Mouse (Mus musculus): ENCODE data around the gene Chchd10. TPM values are rescaled to one million over a fixed set of nuclear protein-coding genes. Genes with fewer than 3 reads are reported as not detected.

The Chchd10 gene
- total and polyA plus RNA-seq, 3 experiments, result 1,273 to 4,822 (median 1,367) TPM

DNA sequence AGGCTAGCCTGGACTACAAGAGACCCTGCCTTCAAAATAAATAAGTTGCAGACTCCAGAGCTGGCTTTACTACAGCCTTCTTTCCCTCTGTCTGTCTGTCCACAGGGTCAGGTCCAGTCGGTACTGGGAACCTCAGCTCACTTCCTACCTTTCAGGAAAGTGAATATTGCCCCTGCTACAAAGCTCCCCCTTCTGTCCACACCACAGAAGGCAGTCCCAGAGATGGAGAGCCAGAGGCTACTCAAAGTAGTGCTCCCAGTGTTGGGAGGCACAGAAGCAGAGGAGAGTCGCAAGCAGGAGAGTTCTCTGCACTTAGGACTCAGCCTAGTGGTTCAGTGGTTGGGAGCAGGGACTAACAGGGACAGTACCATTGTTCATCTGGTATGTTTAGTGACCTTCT lies 8.6 kb upstream of the Chchd10 start:
- no peak for DNase-seq

DNA sequence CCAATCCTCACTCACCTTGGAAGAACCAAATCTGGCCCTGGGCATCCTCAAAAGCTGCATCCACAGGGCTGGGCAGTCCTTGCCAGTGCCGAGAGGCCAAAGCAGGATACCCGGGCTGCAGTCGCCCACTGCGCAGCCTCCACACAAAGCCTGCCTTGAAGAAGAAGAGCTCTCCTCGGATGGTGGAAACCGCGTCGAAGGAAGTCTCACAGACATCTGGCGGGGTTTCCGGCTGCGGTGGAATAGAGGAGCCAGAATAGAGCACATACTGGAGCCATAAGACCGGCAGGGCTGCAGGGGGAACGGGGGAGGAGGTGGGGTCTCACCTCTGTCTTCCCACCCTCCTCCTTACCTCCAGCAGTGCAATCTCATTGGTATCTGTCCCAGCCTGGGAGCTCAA lies 6.5 kb upstream of the Chchd10 start:
- no peak for DNase-seq

DNA sequence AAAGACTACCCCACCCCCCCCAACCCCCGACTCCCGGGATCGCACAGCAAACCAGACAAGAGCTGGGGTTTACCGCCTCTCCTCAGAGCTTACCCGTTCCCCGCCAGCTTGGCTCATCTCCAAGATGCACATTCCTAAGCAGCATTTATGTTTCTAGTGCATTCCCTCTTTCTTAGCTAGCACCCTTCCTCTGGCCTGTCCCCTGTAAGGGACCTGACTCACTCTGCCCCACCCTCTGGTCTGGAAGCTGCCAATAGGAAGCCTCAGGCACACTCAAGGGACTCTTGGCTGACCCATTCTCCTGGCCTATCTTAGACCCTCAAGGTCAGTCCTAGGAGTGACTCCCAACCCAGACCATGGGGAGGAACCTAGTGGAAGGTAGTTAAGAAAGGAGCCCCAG lies 2.6 kb upstream of the Chchd10 start:
- peak; percentile 70 for DNase-seq

GRCm38 (mm10) chr10:75931311-75931710 lies 1.6 kb upstream of the Chchd10 start:
- DNase-seq, result no peak

GRCm38 (mm10) chr10:75932081-75932678 lies 750 bp upstream of the Chchd10 start:
- DNase-seq, result peak; percentile 77

DNA sequence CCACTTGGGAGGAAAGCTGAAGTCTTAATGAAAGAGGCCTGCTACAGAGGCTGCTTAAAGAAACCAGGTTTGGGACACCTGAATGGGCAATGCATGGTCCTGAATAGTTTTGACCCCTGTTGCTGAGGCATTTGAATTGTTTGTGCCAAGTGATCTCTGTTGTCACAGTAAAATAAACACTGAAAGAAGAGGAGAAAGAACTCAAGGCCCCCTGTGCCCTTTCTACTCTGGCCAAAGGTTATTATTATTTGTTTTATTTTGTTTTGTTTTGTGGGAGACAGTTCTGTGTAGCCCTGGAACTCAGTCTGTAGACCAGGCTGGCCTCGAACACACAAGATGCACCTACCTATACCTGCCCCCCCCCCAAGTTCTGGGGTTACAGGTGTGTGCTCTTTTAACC lies 2.1 kb downstream of the Chchd10 start:
- no peak for DNase-seq

GRCm38 (mm10) chr10:75935680-75936541 lies 3.0 kb downstream of the Chchd10 start, which contains the start of gene Mmp11:
Mmp11 (minus strand) TSS chr10:75936496.
- peak; percentile 91 for DNase-seq

DNA sequence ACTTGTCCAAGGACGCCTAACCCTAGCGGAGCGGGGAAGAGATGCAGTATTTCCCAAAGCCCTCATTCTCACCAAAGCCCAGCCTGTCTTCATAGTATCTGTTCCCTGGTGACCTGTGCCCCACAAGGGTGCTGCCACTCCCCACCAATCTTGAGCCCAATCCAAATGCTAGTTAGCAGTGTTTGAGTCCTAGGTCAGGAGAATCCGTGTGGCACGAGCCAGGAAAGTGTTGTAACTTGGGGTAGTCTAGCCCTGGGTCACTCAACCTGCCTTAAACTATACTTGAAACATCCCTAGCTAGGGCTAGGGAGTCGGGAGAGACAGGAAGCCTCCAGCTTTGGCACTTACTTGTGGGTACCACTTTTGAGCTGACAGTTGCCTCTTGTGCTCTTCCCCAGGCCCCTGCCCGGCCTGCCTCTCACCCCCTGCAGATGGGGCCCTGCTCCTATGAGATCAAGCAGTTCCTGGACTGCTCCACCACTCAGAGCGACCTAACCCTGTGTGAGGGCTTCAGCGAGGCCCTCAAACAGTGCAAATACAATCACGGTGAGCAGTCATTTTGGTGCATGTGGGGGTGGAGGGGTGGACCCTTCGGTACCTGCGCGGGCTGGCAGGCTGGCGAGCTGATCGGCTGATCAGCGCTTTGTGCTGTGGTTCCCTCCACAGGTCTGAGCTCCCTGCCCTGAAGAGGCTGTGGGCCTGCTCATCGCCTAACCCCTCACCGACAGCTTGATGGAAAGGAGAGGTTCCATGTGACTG lies 4.2 kb downstream of the Chchd10 start:
- peak; percentile 71 for DNase-seq

- DNase-seq, result peak; percentile 81
Observed at GRCm38 (mm10) chr10:75937851-75938643, 5.1 kb downstream of the Chchd10 start.

DNA sequence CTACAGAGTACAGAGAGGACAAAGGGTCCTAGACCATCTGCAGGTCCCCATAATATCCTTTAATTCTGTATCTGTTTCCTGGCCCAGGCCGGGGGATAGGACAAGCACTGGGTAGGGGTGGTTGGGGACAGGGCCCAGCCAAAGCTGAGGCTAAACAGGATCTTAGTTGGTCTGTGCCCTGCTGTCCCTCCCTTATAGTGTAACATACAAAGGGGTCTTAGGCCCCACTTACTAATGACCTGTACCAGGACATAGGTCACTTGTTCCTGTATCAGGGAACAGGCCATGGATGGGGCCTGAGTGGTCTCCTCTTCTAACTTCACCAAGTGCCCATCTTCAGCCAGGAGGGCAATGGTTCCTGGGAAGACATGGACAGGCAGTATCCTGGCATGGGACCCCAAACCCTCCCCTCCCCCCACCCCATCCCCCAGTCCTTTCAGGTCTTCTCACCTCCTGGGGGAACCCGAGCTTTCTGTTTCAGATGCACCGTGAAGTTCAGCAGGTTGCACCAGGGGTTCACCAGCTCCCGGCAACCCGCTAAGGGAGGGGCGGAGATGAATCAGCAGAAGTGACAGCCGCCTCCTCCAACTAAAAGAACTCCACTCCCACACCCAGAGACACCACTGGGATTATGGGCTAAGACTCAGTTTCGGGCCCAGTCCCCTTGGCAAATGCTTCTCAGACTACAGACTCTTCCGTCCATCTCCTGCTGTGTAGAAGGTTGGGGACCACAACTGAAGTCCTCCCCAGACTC lies 6.7 kb downstream of the Chchd10 start:
- DNase-seq, result peak; percentile 59

DNA sequence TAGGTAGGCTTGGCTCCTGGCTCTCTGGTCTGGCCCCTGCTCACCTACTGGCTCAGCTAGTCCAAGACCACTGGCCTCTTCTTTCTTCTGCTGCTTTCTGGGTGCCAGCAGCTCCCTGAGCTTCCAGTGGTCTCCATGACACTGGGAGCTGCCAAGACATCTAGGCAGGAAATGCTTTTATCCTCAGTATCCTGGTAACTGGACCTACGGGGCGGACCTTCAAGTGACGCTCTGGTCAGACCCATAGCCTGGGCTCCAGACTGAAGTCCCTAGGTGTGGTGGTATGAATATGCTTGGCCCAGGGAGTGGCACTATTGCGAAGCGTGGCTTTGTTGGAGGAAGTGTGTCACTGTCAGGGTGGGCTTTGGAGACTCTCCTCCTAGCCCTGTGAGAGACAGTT lies 7.6 kb downstream of the Chchd10 start, which contains the start of gene Gm867:
Gm867 (minus strand) TSS at position 153 of the 400 bp plus-strand sequence.
- no peak for DNase-seq

DNA sequence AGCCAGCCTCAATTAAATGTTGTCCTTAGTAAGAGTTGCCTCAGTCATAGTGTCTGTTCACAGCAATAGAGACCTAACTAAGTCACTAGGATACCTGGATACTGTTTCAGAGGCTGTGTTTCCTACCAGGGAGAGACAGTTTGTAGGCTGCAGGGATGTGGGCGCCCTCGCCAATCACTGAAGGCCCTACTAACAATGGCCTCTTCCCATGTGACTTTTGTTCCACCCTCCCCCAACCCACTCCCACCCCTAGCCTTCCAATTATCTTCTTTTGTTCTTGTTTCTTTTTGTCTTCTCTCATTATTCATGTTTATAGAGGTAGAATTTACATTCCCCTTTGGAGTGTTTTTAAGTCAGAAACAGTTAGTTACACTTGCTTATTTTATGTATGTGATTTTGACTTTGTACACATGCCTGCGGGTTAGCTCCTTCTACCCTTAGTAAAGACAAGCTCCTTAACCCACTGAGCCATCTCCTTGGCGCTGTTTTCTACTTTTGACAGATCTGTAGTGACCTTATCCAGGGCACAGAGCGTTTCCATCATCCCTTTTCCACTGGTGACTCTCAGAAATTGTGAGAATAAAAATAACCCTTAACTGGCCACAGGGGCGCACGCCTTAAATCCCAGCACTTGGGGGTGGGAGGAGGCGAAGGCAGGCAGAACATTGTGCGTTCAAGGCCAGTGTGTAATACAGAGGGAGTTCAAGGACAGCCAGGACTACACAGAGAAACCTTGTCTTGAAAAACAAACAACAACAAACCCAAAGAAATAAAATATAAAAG lies 8.3 kb downstream of the Chchd10 start:
- no peak for DNase-seq

DNA sequence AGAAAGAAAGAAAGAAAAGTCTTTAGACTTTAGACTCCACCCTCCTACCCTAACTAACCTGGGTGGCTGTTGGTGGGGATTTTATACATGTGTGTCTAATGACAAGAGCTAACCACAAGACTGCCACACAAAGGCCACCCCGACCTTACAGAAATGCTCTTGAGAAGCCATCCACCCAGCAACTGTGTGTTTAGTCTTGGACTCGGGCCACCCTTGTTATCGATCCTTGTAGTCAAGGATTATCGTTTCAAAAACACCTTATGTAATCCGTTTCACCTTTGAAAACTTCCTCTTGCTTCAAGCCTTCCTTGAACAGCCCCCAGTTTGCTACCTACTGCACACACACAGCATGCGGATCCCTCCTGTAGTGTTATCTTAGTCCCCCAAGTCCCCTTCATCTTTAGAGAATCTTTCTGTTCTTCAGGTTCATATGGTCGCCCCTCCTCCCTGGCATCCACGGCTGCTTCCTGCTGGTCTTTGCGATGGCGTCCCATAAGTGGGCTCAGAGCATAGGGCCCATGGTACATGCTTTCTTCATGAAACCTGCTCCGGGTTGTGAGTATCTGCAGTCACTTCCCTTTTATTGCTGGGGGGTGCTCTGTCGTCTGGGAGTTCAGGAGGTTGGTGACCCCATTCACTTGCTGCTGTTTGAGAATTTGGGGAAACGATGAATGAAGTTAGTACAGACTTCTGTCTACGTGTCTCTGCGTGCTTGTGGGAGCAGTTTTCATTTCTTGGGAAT lies 10.0 kb downstream of the Chchd10 start, which contains the start of gene Vpreb3:
Vpreb3 (plus strand) TSS at position 322 of the 742 bp plus-strand sequence.
- no peak for DNase-seq

- DNase-seq, result peak; percentile 60
Observed at GRCm38 (mm10) chr10:75944066-75944772, 11.3 kb downstream of the Chchd10 start.

GRCm38 (mm10) chr10:75945213-75945612 lies 12.3 kb downstream of the Chchd10 start:
- DNase-seq, result no peak

DNA sequence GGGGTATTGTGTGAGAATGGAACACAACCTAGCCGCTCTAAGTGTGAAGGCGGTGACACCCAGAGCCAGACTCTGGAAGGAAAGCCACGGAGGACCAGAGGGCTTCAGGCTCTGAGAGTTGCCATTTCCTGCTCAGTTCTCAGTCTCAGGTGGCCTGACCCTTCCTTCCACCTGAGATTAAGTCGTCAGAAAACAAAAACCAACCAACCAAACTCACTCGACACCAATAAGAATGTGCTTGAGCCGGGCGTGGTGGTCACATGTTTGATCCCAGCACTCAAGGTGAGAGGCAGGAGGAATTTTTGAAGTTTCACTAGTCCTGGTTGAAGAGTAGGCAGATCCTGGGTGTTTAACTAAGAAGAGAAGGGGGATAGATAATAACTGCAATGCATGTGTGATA lies 13.0 kb downstream of the Chchd10 start:
- no peak for DNase-seq

GRCm38 (mm10) chr10:75948079-75948478 lies 15.1 kb downstream of the Chchd10 start:
- no peak for DNase-seq
